Mouse (Mus musculus) c-Kit-positive CD71-negative TER-119-negative erythroid progenitor cells, embryonic 14.5 days (primary cell): ENCODE measurements around the gene Nupr1.
"Not testable (repeated sequence)": the region's sequence is repeated elsewhere in the genome, so short reads cannot be mapped to it uniquely, and the experiment has no call there.

Source experiments
- DNase-seq: peaks from one replicate; pipeline ENCODE4 v3.0.0-alpha.2; 2013; ENCODE audit warnings: low read depth

Gene Nupr1

GRCm38 (mm10) chr7:126643244-126643617 lies 12.6 kb upstream of the Nupr1 start:
- not testable (repeated sequence) for DNase-seq

GRCm38 (mm10) chr7:126642545-126643243 lies 12.0 kb upstream of the Nupr1 start:
- no peak for DNase-seq

- no peak for DNase-seq
Observed at GRCm38 (mm10) chr7:126636733-126637520, 6.3 kb upstream of the Nupr1 start.

- no peak for DNase-seq
Observed at GRCm38 (mm10) chr7:126635375-126635774, 4.7 kb upstream of the Nupr1 start.

- DNase-seq: no peak
Observed at GRCm38 (mm10) chr7:126632478-126632877, 1.8 kb upstream of the Nupr1 start.

- no peak for DNase-seq
Observed at GRCm38 (mm10) chr7:126629915-126630314, 746 bp downstream of the Nupr1 start.

- DNase-seq: no peak
Observed at GRCm38 (mm10) chr7:126628111-126628510, 2.5 kb downstream of the Nupr1 start.

- no peak for DNase-seq
Observed at GRCm38 (mm10) chr7:126625807-126626600, 4.7 kb downstream of the Nupr1 start.

GRCm38 (mm10) chr7:126625369-126625768 lies 5.3 kb downstream of the Nupr1 start:
- no peak for DNase-seq

GRCm38 (mm10) chr7:126624774-126625173 lies 5.9 kb downstream of the Nupr1 start:
- DNase-seq: no peak

GRCm38 (mm10) chr7:126623381-126623780 lies 7.3 kb downstream of the Nupr1 start:
- DNase-seq: no peak

- DNase-seq: no peak
Observed at GRCm38 (mm10) chr7:126621452-126622359, 9.0 kb downstream of the Nupr1 start.

GRCm38 (mm10) chr7:126619559-126620275 lies 10.9 kb downstream of the Nupr1 start:
- no peak for DNase-seq

- DNase-seq: no peak
Observed at GRCm38 (mm10) chr7:126616707-126617106, 14.0 kb downstream of the Nupr1 start.

GRCm38 (mm10) chr7:126612736-126613135 lies 17.9 kb downstream of the Nupr1 start:
- no peak for DNase-seq

GRCm38 (mm10) chr7:126607796-126608195 lies 22.9 kb downstream of the Nupr1 start:
- no peak for DNase-seq

GRCm38 (mm10) chr7:126607064-126607463 lies 23.6 kb downstream of the Nupr1 start:
- DNase-seq: no peak

GRCm38 (mm10) chr7:126606611-126607010 lies 24.1 kb downstream of the Nupr1 start:
- DNase-seq: no peak

GRCm38 (mm10) chr7:126602650-126603049 lies 28.0 kb downstream of the Nupr1 start:
- no peak for DNase-seq

- DNase-seq: no peak
Observed at GRCm38 (mm10) chr7:126601896-126602295, 28.8 kb downstream of the Nupr1 start.

GRCm38 (mm10) chr7:126598919-126599318 lies 31.7 kb downstream of the Nupr1 start:
- DNase-seq: no peak
